Mouse (Mus musculus) liver, embryonic 11.5 days (tissue): ENCODE results near the gene Cfd. TPM values are rescaled to one million over a fixed set of nuclear protein-coding genes. Genes with fewer than 3 reads are reported as not detected.
A peak's percentile ranks its signal among the peaks of the same experiment; 100 is the strongest.

Source experiments
- ATAC-seq: fragments of 200-750 bp; cut with Nextera tagmentation; replicated peaks from 2 replicates; pipeline ENCODE4 v1.8.0; 2017; ENCODE audit warnings: moderate number of reproducible peaks, mild to moderate bottlenecking, moderate TSS enrichment, moderate library complexity; ENCODE audit not compliant: low FRiP score
- DNase-seq: peaks from one replicate; pipeline ENCODE4 v3.0.0-alpha.2; 2017; ENCODE audit warnings: low spot score
- H3K27ac ChIP-seq: fragments of 300-500 bp; sonication (generic); 2 replicates; pipeline ENCODE4 v1.5.1; 2014; ENCODE audit warnings: mild to moderate bottlenecking, low read depth, low read length, control low read depth
- H3K27me3 ChIP-seq: fragments of 300-500 bp; sonication (generic); replicated peaks from 2 replicates; pipeline ENCODE4 v1.6.1; 2014; ENCODE audit warnings: low read length, mixed read lengths; ENCODE audit not compliant: control insufficient read depth, insufficient read depth
- H3K36me3 ChIP-seq: fragments of 300-500 bp; sonication (generic); 2 replicates; pipeline ENCODE4 v1.6.1; 2014; ENCODE audit warnings: mild to moderate bottlenecking, low read length, moderate library complexity, mixed read lengths; ENCODE audit not compliant: control insufficient read depth, insufficient read depth
- H3K4me1 ChIP-seq: fragments of 300-500 bp; sonication (generic); replicated peaks from 2 replicates; pipeline ENCODE4 v1.6.1; 2014; ENCODE audit warnings: low read length, mixed read lengths; ENCODE audit not compliant: control insufficient read depth, insufficient read depth
- H3K4me2 ChIP-seq: fragments of 300-500 bp; sonication (generic); 2 replicates; pipeline ENCODE4 v1.6.1; 2014; ENCODE audit warnings: mild to moderate bottlenecking, control low read depth, moderate library complexity
- H3K4me3 ChIP-seq: fragments of 300-500 bp; sonication (generic); 2 replicates; pipeline ENCODE4 v1.5.1; 2014; ENCODE audit warnings: low read depth, low read length, control low read depth
- H3K9ac ChIP-seq: fragments of 300-500 bp; sonication (generic); 2 replicates; pipeline ENCODE4 v1.6.1; 2014; ENCODE audit warnings: low read depth, low read length, control low read depth
- H3K9me3 ChIP-seq: fragments of 300-500 bp; sonication (generic); 2 replicates; pipeline ENCODE4 v1.6.1; 2016; ENCODE audit warnings: low read length, inconsistent platforms, mixed read lengths; ENCODE audit not compliant: control insufficient read depth
- WGBS: fragments of 180-500 bp; shearing (Covaris S2); extraction: QIAGEN DNeasy Blood & Tissue Kit; methylation state at CpG from one replicate; pipeline ENCODE4 v1.1.7; 2014; 5-methylcytosine and 5-hydroxymethylcytosine counted together
- polyA plus RNA-seq: library from polyadenylated mRNA; unstranded; fragments of >200 nt; fragmentation: Nextera tagmentation; extraction: Ambion mirVana; gene quantifications from 2 replicates; pipeline ENCODE4 v1.2.1, GENCODE M21; 2014

The Cfd gene
- polyA plus RNA-seq, 1 experiment from 2014 or later = not detected

GRCm38 (mm10) chr10:79853392-79853791, 37.3 kb upstream of the Cfd start:
- Histone ChIP-seq H3K9me3 (no peaks in the 10 kb centered on the region), H3K4me3 (peak overlapping the region; percentile 99), H3K4me1 (peaks cover 53% of the 10 kb centered on the region), H3K27me3 (no peaks in the 10 kb centered on the region), H3K36me3 (peaks cover 26% of the 10 kb centered on the region), H3K9ac (peak overlapping the region; percentile 93), H3K27ac (peak overlapping the region; percentile 100), H3K4me2 (peak overlapping the region; percentile 98)
- ATAC-seq (no peak; the same call in 1 of the 2 replicates), DNase-seq (peak; percentile 84)
- 1% methylated on average over 15 of the region's 15 CpGs for WGBS

GRCm38 (mm10) chr10:79853860-79854795, 36.5 kb upstream of the Cfd start, which contains the start of gene Ptbp1:
TSS of gene Ptbp1 (plus strand) at chr10:79854427.
- DNase-seq (peak; percentile 99), ATAC-seq (peak; percentile 89)
- peak within 1 kb of the TSS; percentile 99 for H3K9ac ChIP-seq
- peaks cover 53% of the 10 kb centered on the region for H3K4me1 ChIP-seq
- H3K4me2 ChIP-seq = peak within 1 kb of the TSS; percentile 99
- no peaks in the 10 kb centered on the region for H3K27me3 ChIP-seq
- H3K27ac ChIP-seq = peak within 1 kb of the TSS; percentile 100
- H3K36me3 ChIP-seq = peaks cover 28% of the 10 kb centered on the region
- WGBS = under 1% methylated on average over 74 of the region's 75 CpGs
- peak within 1 kb of the TSS; percentile 99 for H3K4me3 ChIP-seq
- no peaks in the 10 kb centered on the region for H3K9me3 ChIP-seq

GRCm38 (mm10) chr10:79854801-79855541, 35.7 kb upstream of the Cfd start:
- Histone ChIP-seq H3K36me3 (peaks cover 37% of the 10 kb centered on the region), H3K4me1 (peaks cover 53% of the 10 kb centered on the region), H3K9ac (peak overlapping the region; percentile 99), H3K27me3 (no peaks in the 10 kb centered on the region), H3K4me2 (peak overlapping the region; percentile 99), H3K9me3 (no peaks in the 10 kb centered on the region), H3K4me3 (peak overlapping the region; percentile 99), H3K27ac (peak overlapping the region; percentile 100)
- peak; percentile 21 for ATAC-seq
- WGBS = under 1% methylated on average over 83 of the region's 83 CpGs
- peak; percentile 77 for DNase-seq

- DNase-seq (no peak), ATAC-seq (no peak)
- Histone ChIP-seq H3K4me3 (peak overlapping the region; percentile 99), H3K9ac (peak overlapping the region; percentile 99), H3K36me3 (peaks cover 44% of the 10 kb centered on the region), H3K4me2 (peak overlapping the region; percentile 99), H3K27me3 (no peaks in the 10 kb centered on the region), H3K9me3 (no peaks in the 10 kb centered on the region), H3K4me1 (peaks cover 46% of the 10 kb centered on the region), H3K27ac (peak overlapping the region; percentile 100)
- 2% methylated on average over 10 of the region's 10 CpGs for WGBS
Observed at GRCm38 (mm10) chr10:79855558-79856184, 35.0 kb upstream of the Cfd start.

- 45% methylated on average over 6 of the region's 6 CpGs for WGBS
- H3K9me3 ChIP-seq = no peaks in the 10 kb centered on the region
- peak overlapping the region; percentile 99 for H3K9ac ChIP-seq
- peak overlapping the region; percentile 100 for H3K27ac ChIP-seq
- no peak for DNase-seq
- H3K27me3 ChIP-seq = no peaks in the 10 kb centered on the region
- H3K4me3 ChIP-seq = peak overlapping the region; percentile 99
- peaks cover 50% of the 10 kb centered on the region for H3K36me3 ChIP-seq
- H3K4me2 ChIP-seq = peak overlapping the region; percentile 99
- no peak for ATAC-seq
- peaks cover 42% of the 10 kb centered on the region for H3K4me1 ChIP-seq
Observed at GRCm38 (mm10) chr10:79856280-79856679, 34.4 kb upstream of the Cfd start.

- 50% methylated on average over 7 of the region's 7 CpGs for whole genome bisulfite sequencing
Observed at GRCm38 (mm10) chr10:79856704-79857451, 33.8 kb upstream of the Cfd start.

GRCm38 (mm10) chr10:79857452-79857811, 33.2 kb upstream of the Cfd start:
- H3K4me1 ChIP-seq = peaks cover 30% of the 10 kb centered on the region
- peak overlapping the region; percentile 99 for H3K9ac ChIP-seq
- H3K27ac ChIP-seq = peak overlapping the region; percentile 100
- H3K27me3 ChIP-seq = no peaks in the 10 kb centered on the region
- DNase-seq = no peak
- H3K4me2 ChIP-seq = peak overlapping the region; percentile 99
- ATAC-seq = no peak
- 40% methylated on average over 4 of the region's 4 CpGs for WGBS
- H3K9me3 ChIP-seq = no peaks in the 10 kb centered on the region
- peaks cover 61% of the 10 kb centered on the region for H3K36me3 ChIP-seq
- peak overlapping the region; percentile 99 for H3K4me3 ChIP-seq

More at GRCm38 (mm10) chr10:79856704-79857451, 33.8 kb upstream of the Cfd start:
- Histone ChIP-seq H3K4me1 (peaks cover 36% of the 10 kb centered on the region), H3K9me3 (no peaks in the 10 kb centered on the region), H3K27me3 (no peaks in the 10 kb centered on the region), H3K4me2 (peak overlapping the region; percentile 99), H3K9ac (peak overlapping the region; percentile 99), H3K4me3 (peak overlapping the region; percentile 99), H3K36me3 (peaks cover 55% of the 10 kb centered on the region), H3K27ac (peak overlapping the region; percentile 100)
- DNase-seq (no peak), ATAC-seq (no peak)

- H3K36me3 ChIP-seq = peaks cover 65% of the 10 kb centered on the region
- peak overlapping the region; percentile 99 for H3K4me2 ChIP-seq
- peaks cover 26% of the 10 kb centered on the region for H3K4me1 ChIP-seq
- H3K27me3 ChIP-seq = no peaks in the 10 kb centered on the region
- no peaks in the 10 kb centered on the region for H3K9me3 ChIP-seq
- H3K27ac ChIP-seq = no peak overlapping the region
- ATAC-seq (no peak), DNase-seq (no peak)
- peak overlapping the region; percentile 99 for H3K4me3 ChIP-seq
- WGBS = 86% methylated on average over 2 of the region's 2 CpGs
- peak overlapping the region; percentile 32; the same call in 1 of the 2 replicates for H3K9ac ChIP-seq
Observed at GRCm38 (mm10) chr10:79857894-79858293, 32.8 kb upstream of the Cfd start.
